Mouse (Mus musculus) left cerebral cortex, adult 11 months (tissue): ENCODE data around the gene Vars.

Experiments
- DNase-seq: peaks from one replicate; pipeline ENCODE4 v3.0.0; 2022; ENCODE audit warnings: low spot score

The Vars gene

GRCm38 (mm10) chr17:35048149-35048931, 47.6 kb downstream of the Vars start:
- DNase-seq = no peak

- no peak for DNase-seq
Measured at GRCm38 (mm10) chr17:35048932-35049440, 48.2 kb downstream of the Vars start.

DNA sequence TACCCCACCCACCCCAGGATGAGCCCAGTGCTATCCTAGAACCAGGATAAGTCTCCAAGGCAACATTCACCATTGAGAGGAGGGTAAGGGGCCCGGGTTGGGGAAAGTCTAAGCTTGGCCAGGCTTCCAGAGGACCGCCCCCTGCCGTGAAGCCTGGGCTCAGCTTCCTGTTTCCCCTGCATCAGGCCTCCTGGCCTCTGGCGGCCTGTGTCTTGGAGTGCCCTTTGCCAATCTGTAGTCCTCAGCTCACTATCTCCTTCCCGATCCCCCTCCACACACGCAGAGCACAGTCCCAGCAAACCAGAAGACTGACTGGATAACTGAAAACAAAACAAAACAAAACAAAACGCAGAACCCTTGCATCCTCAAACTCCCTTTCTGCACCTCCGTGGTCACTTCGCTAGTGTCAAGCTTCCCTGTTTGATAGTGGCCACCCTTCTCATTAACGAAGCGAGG, 48.8 kb downstream of the Vars start, which contains the start of gene Clic1:
Gene Clic1 (plus strand): TSS at position 406 of the 456 bp plus-strand sequence.
- DNase-seq = no peak

- DNase-seq = no peak
Measured at GRCm38 (mm10) chr17:35050126-35050750, 49.5 kb downstream of the Vars start.

DNA sequence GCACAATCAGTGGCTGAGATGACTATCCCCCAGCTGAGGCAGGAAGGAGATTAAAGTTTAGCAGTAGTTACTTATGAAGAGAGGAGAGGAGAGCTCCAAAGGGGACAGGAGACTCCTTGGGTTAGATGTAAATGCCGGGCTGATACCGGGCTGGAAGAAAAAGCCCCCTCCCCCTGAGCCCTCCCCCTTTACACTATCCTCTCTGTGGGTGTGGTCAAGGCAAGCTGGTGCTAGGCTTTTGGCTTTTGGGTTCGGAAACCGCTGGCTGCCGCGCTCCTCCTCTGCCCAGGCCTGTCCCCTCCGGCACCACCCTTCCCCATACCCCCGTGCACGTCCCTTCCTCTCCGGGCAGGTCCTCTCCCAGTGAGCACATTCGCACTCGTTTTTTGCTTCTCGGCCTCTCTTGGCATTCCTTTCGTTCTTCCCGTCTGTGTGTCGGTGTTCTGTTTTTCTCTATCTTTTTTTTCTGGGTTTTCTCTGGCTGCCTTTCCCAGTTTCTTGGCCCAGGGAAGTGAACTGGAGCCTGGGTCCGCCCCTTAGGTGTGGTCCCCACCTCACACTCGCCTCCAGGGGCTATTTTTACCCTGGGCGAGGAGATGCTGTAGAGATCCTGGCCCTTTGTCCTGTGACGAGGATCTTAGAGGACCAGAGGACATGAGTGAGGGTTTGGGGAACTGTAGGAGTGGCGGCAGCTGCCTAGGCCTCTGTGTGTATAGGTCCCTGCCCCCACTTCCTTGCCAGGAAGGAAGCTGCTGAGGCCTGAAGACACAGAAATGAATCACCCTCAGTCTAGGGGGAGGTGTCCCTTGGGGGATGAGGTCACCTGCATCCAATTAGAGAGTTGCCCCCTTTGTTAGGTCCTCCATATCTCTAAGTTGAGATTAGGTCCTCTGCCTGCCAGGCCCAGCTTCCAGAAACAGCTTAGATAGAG, 50.6 kb downstream of the Vars start:
- DNase-seq = no peak

DNA sequence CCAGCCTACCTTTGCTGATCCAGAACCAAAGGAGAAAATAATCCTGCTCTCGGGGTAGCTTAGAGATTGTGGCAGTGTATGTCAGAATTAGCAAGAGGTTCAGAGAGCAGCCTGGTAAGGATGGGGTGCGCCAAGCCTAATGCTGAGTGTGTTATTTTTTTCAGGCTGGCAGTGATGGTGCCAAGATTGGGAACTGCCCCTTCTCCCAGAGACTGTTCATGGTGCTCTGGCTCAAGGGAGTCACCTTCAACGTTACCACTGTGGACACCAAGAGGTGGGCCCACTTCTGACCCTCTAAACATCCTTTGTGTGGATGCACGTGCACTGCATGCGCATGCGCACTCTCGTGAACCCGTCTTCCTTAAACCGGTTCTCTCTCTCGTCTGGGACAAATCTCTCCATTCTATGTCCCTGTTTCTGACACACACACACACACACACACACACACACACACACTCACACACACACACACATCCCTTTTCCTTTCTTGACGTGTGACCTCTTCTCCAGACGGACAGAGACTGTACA, 51.5 kb downstream of the Vars start:
- DNase-seq = no peak

- DNase-seq = no peak
Measured at GRCm38 (mm10) chr17:35055691-35056495, 55.1 kb downstream of the Vars start.

- DNase-seq = no peak
Measured at GRCm38 (mm10) chr17:35057090-35057489, 56.3 kb downstream of the Vars start.

DNA sequence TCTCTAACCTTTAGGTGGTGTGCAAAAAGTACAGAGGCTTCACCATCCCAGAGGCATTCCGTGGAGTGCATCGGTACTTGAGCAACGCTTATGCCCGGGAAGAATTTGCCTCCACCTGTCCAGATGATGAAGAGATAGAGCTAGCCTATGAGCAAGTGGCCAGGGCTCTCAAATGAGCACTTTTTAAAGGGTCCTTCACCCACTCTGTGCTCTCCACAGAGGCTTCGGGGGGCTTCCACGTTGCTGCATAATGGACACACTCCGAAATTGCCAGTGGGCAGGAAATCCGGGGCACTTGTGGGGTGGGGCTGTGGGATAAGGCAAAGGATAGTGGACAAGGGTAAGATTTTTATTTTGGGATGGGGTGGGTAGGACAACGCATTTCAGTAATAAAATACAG, 57.5 kb downstream of the Vars start:
- no peak for DNase-seq

GRCm38 (mm10) chr17:35058911-35059892, 58.4 kb downstream of the Vars start, which contains the start of gene Ddah2:
Ddah2 (plus strand) TSS chr17:35059035.
- no peak for DNase-seq

- DNase-seq = no peak
Measured at GRCm38 (mm10) chr17:35060071-35060470, 59.3 kb downstream of the Vars start.

- no peak for DNase-seq
Measured at GRCm38 (mm10) chr17:35060737-35061297, 60.0 kb downstream of the Vars start.

- no peak for DNase-seq
Measured at GRCm38 (mm10) chr17:35061299-35061698, 60.5 kb downstream of the Vars start.

DNA sequence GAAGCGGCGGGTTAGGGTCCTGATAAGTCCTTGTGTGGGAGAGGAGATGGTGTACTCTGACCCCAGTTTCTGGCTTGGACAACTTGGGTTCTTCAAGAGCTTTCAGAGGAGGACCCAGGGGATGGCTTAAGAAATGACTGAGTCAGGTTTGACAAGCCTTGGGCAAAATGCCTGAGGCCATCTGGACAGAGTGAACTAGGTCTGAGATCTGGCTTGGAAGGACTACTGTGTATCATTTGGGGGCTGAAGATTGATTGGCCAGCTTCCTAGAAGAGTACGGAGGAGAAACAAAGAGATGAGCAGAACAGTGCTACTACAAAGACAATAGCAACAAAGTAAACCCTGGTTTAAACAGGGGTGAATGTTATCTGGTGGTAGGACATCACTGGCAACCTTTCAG, 62.7 kb downstream of the Vars start:
- no peak for DNase-seq

DNA sequence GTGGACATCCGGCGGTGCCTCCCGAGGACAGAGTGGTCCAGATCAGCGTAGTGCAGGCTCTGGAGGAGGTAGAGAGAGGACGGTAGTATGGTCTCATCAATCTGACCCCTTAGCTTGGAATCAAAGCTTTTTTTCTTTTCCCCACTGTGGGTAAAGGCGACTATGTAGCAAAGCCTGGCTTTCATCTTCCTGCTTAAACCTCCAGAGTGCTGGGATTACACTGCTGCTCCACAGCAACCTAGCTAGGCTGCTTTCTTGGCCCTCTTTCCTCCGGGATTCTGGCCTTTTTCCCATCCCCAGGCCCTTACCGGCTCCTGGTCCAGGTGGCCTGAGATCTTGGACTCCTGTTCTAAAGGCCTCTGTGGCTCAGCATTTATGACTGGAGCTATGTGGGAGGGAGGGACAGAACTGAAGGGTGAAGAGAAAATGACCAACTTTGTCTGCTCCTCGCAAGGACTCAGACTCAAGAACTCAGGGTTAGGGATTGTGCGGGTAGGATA, 63.6 kb downstream of the Vars start:
- DNase-seq = no peak

- no peak for DNase-seq
Measured at GRCm38 (mm10) chr17:35064951-35065947, 64.5 kb downstream of the Vars start, which contains the start of gene Ly6g6c. Ly6g6c (plus strand) TSS chr17:35065388.
